Mouse (Mus musculus) fibroblast of lung, adult 2 months (primary cell): Measurements from ENCODE around the gene Sh3kbp1.
"Not testable (repeated sequence)": the region's sequence is repeated elsewhere in the genome, so short reads cannot be mapped to it uniquely, and the experiment has no call there.

Experiments used
- DNase-seq: peaks from one replicate; pipeline ENCODE4 v3.0.0-alpha.2; 2011; ENCODE audit warnings: low read depth

Gene Sh3kbp1

GRCm38 (mm10) chrX:159626907-159627587 is at the start of gene Sh3kbp1:
Gene Sh3kbp1 (plus strand): TSS chrX:159627272.
- DNase-seq = no peak

- DNase-seq = not testable (repeated sequence)
Measured at GRCm38 (mm10) chrX:159584738-159585137, 42.3 kb upstream of the Sh3kbp1 start.

DNA sequence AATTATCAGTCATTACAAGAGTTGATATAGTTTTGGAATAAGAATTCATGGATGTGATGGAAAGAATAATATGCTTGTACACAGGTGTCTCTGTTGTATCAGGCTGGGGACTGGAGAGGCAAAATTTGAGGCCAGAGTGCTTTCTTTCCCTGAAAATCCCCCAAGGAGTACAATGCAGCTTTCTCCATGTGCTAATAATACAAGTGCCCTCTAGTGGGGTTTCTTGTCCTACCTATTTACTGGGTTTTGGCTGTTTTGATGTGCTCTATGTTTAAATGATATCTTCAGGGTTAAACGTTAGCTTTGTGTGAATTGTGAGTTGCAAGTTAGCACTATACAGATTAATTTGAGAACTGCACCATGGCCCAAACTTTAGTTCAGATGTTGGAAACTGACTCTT is 35.4 kb upstream of the Sh3kbp1 start:
- DNase-seq = no peak

GRCm38 (mm10) chrX:159597502-159597901 is 29.6 kb upstream of the Sh3kbp1 start:
- DNase-seq = no peak

GRCm38 (mm10) chrX:159604832-159605231 is 22.2 kb upstream of the Sh3kbp1 start:
- DNase-seq = no peak

- no peak for DNase-seq
Measured at GRCm38 (mm10) chrX:159606936-159607335, 20.1 kb upstream of the Sh3kbp1 start.

GRCm38 (mm10) chrX:159626208-159626906 is 715 bp upstream of the Sh3kbp1 start:
- DNase-seq = no peak

GRCm38 (mm10) chrX:159627588-159628566 is 805 bp downstream of the Sh3kbp1 start:
- DNase-seq = no peak

DNA sequence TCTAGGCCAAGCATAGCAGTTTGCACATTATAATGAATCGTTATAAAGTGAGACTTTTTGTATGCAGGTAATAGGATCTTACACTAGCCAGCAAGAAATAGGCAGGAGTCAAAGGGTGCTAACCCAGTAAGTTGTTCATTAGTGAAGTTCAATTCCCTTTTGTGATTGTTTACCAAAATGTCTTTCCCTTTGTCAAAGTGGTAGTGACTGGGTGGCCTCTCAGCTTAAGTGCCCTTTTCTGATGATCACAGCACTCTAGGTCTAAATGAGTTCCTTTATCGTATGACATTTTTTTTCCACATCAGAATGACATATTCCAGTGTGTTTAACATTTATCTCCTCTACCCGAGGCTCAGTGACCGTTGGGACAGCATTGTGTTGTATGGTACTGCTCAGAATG is 1.6 kb downstream of the Sh3kbp1 start:
- no peak for DNase-seq

DNA sequence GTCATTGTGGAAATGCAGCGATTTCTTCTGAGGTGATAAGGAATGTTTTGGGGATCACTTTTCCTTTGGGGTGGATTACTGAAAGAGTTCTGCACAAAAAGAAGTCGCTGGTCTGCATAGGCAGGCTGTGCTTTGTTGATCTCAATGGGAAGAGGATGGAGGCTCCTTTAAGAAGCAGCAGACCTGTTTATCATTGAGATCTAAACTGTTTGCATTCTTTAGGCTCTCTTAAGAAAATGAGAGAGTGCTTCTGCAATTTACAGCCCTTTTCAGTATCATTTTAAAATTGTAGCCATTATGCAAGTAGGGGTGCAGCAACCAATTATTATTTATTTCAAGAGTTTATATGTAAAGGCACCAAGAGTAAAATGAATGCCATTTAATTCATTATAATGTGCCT is 2.1 kb downstream of the Sh3kbp1 start:
- no peak for DNase-seq

- DNase-seq = no peak
Measured at GRCm38 (mm10) chrX:159638500-159639227, 11.6 kb downstream of the Sh3kbp1 start.

DNA sequence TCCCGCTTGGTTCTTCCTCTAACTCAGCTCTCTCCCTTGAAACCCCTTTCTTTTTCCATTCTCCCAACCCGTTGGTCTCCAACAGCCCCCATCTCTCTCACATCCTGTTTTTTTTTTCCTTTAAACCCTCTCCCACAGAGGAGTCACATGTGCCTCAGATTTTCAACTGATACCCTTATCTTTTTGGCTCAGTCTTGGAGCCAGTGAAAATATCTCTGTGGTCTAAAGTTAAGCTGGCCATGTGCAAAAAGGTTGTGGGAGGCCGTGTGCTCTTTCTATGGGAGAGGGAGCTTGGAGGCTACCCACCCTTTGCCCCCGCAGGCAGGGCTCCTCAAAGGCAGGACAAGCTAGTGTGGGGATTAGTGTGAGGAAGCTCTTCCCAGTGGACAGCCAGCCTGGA is 12.9 kb downstream of the Sh3kbp1 start:
- no peak for DNase-seq

DNA sequence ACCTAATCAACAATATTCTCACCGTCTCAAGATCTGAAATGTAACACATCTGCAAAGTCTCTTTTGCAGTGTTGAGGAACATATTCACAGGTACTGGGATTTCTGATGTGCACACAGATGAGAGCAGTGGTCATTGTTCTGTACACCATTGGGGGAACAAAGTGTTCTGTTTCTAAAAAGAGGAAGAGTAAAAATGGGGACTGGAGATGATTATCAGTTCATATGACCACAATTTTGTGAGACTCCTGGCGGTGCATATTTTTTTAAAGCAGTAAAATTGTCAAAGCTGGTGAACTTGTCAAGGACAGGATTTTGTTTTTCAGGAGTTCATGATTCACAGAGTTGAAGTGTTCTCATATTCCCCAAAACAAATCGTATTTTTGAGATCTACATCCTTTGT is 18.2 kb downstream of the Sh3kbp1 start:
- no peak for DNase-seq

DNA sequence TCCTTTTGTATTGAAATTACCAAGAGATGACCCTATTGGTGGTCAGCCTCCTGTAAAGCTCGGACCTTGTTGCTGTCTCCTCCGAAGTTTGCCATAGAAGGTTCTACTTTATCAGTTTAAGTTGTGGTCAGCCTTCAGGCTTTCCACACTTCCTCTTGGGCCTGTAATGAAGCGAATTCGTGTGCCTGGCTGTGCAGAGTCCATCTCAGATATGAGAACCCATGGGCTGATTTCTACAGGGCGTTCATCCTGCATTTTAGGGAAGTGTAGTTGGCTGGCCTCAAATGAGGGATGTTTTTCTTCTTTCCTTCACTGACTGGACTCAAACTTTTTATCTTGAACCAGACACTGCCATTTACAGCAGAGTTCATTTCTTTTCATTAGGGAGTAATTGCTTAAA is 20.5 kb downstream of the Sh3kbp1 start:
- DNase-seq = no peak

DNA sequence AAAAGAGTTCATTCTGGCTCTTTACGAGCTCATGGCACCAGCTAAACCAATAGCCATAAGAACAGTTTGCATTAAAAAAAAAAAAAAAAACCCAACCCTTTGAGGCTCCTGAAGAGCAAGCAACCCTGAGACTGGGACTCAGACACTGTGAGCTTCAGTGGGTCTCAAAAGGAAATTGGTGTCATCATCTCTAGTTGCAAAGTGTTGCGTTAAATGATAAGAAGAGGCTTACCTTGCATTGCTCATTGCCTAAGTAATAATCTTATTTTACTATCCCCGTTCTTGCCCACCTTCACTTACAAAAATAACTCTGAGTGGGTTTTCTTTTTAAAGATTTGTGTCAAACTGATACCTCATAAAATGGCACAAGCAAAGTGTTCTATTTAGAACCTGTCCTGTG is 21.5 kb downstream of the Sh3kbp1 start:
- no peak for DNase-seq

GRCm38 (mm10) chrX:159650130-159650678 is 23.1 kb downstream of the Sh3kbp1 start:
- DNase-seq = no peak

GRCm38 (mm10) chrX:159650727-159651126 is 23.7 kb downstream of the Sh3kbp1 start:
- DNase-seq = no peak

DNA sequence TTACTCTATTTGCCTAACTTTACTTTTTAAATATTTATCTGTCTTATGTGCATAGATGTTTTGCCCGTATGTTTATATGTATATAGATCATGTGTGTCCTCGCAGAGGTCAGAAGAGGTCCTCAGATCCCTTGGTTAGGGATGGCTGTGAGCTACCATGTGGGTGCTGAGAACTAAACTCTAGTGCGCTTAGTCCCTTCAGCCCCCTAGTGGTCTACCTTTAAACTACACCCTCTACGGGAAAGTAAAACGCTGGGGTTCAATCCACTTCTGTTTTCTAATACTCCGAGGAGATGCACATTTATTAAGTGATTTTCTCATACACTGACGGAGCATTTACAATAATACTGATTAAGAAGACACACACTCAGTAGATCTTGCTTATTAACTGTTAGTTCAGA is 44.3 kb downstream of the Sh3kbp1 start:
- no peak for DNase-seq

- DNase-seq = peak; percentile 27
Measured at GRCm38 (mm10) chrX:159672466-159672865, 45.4 kb downstream of the Sh3kbp1 start.

DNA sequence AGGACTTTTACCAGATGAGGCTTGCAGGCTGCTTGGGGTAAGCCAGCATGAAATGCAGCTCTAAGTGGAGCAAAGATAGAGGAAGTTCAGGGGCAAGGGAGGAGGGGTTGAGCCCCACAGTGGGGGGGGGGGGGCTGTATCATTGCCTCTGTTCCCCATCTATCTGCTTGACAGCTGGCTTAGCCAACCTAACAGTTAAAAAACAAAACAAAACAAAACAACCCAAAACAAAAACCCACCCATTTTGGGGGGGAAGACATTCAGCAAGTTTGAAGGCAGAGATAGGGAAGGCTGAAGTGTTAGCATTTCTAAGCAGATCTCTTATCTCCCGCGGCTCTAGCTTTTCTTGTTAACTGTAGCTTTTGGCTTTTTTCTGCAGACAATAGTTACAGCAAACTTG is 49.2 kb downstream of the Sh3kbp1 start:
- DNase-seq = no peak

- no peak for DNase-seq
Measured at GRCm38 (mm10) chrX:159677585-159678319, 50.7 kb downstream of the Sh3kbp1 start.
